Mouse (Mus musculus) kidney, embryonic 14.5 days (tissue): ENCODE results near the gene Sparcl1. TPM values are rescaled to one million over a fixed set of nuclear protein-coding genes. Genes with fewer than 3 reads are reported as not detected.

Experiments used
- ATAC-seq: fragments of 200-750 bp; cut with Nextera tagmentation; 2 replicates; pipeline ENCODE4 v1.8.0; 2017; ENCODE audit warnings: moderate number of reproducible peaks, mild to moderate bottlenecking, moderate TSS enrichment, moderate library complexity; ENCODE audit not compliant: low FRiP score, low TSS enrichment
- H3K27ac ChIP-seq: fragments of 300-500 bp; sonication (generic); 2 replicates; pipeline ENCODE4 v1.5.1; 2014; ENCODE audit warnings: low read depth, mild to moderate bottlenecking, low read length, moderate library complexity, mixed read lengths
- H3K27me3 ChIP-seq: fragments of 300-500 bp; sonication (generic); 2 replicates; pipeline ENCODE4 v1.6.1; 2014; ENCODE audit warnings: mild to moderate bottlenecking, low read length; ENCODE audit not compliant: control insufficient read depth, insufficient read depth
- H3K36me3 ChIP-seq: fragments of 300-500 bp; sonication (generic); 2 replicates; pipeline ENCODE4 v1.6.1; 2014; ENCODE audit warnings: low read length, mixed read lengths; ENCODE audit not compliant: control insufficient read depth, insufficient read depth
- H3K4me1 ChIP-seq: fragments of 300-500 bp; sonication (generic); 2 replicates; pipeline ENCODE4 v1.6.1; 2014; ENCODE audit warnings: low read length, mixed read lengths; ENCODE audit not compliant: control insufficient read depth, insufficient read depth
- H3K4me2 ChIP-seq: fragments of 300-500 bp; sonication (generic); replicated peaks from 2 replicates; pipeline ENCODE4 v1.6.1; 2014; ENCODE audit warnings: low read depth, mild to moderate bottlenecking, low read length
- H3K4me3 ChIP-seq: fragments of 300-500 bp; sonication (generic); 2 replicates; pipeline ENCODE4 v1.5.1; 2014; ENCODE audit warnings: mild to moderate bottlenecking, low read length
- H3K9ac ChIP-seq: fragments of 300-500 bp; sonication (generic); 2 replicates; pipeline ENCODE4 v1.6.1; 2014; ENCODE audit warnings: low read depth, mild to moderate bottlenecking, low read length, moderate library complexity
- H3K9me3 ChIP-seq: fragments of 300-500 bp; sonication (generic); 2 replicates; pipeline ENCODE4 v1.6.1; 2016; ENCODE audit warnings: low read length; ENCODE audit not compliant: control insufficient read depth
- WGBS: fragments of 180-500 bp; shearing (Covaris S2); extraction: QIAGEN DNeasy Blood & Tissue Kit; methylation state at CpG from one replicate; pipeline ENCODE4 v1.1.7; 2014; 5-methylcytosine and 5-hydroxymethylcytosine counted together
- polyA plus RNA-seq: library from polyadenylated mRNA; unstranded; fragments of >200 nt; fragmentation: Nextera tagmentation; extraction: Ambion mirVana; gene quantifications from 2 replicates; pipeline ENCODE4 v1.2.1, GENCODE M21; 2014

Gene Sparcl1
- polyA plus RNA-seq, 1 experiment from 2014 or later = 36.1 TPM

DNA sequence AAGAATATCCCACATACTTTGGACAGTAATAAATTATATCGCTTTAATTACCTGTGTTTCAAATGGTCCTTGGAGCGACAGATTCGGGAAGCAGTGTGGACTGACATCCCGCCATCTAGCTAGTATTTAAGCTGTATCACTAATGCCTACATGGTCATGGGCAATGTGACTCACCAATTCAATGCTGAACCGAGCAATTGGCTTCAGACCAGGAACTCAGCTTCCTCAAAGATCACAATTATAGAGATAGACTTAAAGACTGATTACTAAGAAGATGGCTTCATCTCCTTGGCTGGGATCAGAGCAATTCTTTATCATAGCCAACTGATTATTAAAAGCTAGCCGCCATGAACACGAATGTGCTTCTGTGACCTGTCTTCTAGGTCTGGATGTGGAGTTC is 36.0 kb downstream of the Sparcl1 start, which contains the start of gene Gm17660:
Gene Gm17660 (minus strand): TSS at position 101 of the 400 bp plus-strand sequence.
- H3K27me3 ChIP-seq = no peaks in the 10 kb centered on the region
- no peak within 1 kb of the TSS for H3K4me3 ChIP-seq
- H3K27ac ChIP-seq = no peak within 1 kb of the TSS
- no peaks in the 10 kb centered on the region; the same call in 1 of the 2 replicates for H3K36me3 ChIP-seq
- 0 out of 2 replicates have a peak, but pooled peaks cover 4% of the 10 kb centered on the region for H3K4me1 ChIP-seq
- no peaks in the 10 kb centered on the region for H3K9me3 ChIP-seq
- H3K9ac ChIP-seq = no peak within 1 kb of the TSS
- WGBS = 93% methylated on average over 7 of the region's 7 CpGs
- ATAC-seq = no peak
- H3K4me2 ChIP-seq = no peak within 1 kb of the TSS

DNA sequence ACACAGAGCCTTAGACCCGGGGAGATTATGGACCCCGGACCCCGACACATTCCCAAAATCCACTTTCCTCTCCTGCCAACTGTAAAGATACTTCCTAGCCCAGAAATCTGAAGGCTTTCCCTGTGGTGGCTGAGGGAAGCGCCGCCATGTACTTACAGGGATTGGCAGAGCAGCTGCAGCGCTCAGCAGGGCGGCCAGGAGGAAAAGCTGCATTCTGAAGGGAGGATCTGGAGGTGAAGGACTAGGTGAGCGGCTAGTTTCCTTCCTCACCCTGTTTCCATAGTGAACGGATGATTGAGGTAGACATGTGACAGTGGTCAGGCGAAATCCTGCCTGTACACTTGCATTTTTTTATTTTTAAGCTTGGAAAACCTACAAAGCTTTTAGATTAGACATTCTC is 37.2 kb downstream of the Sparcl1 start:
- Histone ChIP-seq H3K27me3 (no peaks in the 10 kb centered on the region), H3K27ac (no peak overlapping the region), H3K4me3 (no peak overlapping the region), H3K9me3 (no peaks in the 10 kb centered on the region), H3K4me1 (0 out of 2 replicates have a peak, but pooled peaks cover 6% of the 10 kb centered on the region), H3K36me3 (no peaks in the 10 kb centered on the region), H3K4me2 (no peak overlapping the region), H3K9ac (no peak overlapping the region)
- ATAC-seq = no peak
- 28% methylated on average over 10 of the region's 10 CpGs for whole genome bisulfite sequencing

DNA sequence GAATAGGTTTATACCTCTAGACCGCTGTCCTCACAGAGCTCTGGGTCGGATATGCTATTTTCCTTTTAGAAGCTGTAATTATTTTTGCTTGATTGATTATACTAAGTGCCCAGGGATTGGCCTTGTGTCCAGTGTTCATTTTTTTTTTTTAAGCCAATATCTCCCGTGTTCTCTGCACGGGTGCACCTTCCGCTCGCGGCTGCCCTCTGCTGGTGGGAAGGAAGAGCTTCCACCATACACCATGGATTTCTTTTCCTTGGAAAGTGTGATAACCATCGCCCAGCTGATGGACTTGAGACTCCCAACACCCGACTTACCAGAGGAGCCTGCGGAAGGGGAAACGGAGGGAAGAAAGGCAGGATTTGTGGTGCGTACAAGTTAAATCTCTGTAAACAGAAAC is 39.1 kb downstream of the Sparcl1 start:
- H3K27ac ChIP-seq = no peak overlapping the region
- no peaks in the 10 kb centered on the region for H3K36me3 ChIP-seq
- peak overlapping the region; percentile 10; the same call in 1 of the 2 replicates for H3K4me2 ChIP-seq
- ATAC-seq = peak; percentile 44; the same call in 1 of the 2 replicates
- 0 out of 2 replicates have a peak, but pooled peaks cover 6% of the 10 kb centered on the region for H3K4me1 ChIP-seq
- WGBS = 30% methylated on average over 12 of the region's 12 CpGs
- H3K9ac ChIP-seq = no peak overlapping the region
- no peaks in the 10 kb centered on the region for H3K27me3 ChIP-seq
- no peaks in the 10 kb centered on the region for H3K9me3 ChIP-seq
- no peak overlapping the region for H3K4me3 ChIP-seq

DNA sequence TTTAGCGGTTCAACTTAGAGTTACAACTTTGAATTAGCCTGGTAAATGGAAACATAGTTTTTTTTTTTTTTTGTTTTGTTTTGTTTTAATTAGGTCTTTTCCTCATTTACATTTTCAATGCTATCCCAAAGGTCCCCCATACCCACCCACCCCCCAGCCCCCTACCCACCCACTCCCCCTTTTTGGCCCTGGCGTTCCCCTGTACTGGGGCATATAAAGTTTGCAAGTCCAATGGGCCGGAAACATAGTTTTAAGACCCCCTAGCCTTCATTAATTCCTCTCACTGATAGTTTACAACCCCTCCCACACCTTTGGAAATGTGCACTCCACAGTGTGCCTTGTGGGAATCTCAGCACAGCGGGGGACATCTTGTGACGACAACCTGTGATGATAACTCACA is 39.9 kb downstream of the Sparcl1 start:
- 76% methylated on average over 5 of the region's 5 CpGs for WGBS
- no peaks in the 10 kb centered on the region for H3K36me3 ChIP-seq
- no peaks in the 10 kb centered on the region for H3K9me3 ChIP-seq
- H3K27ac ChIP-seq = no peak overlapping the region
- H3K4me1 ChIP-seq = 0 out of 2 replicates have a peak, but pooled peaks cover 6% of the 10 kb centered on the region
- H3K9ac ChIP-seq = no peak overlapping the region
- H3K4me2 ChIP-seq = no peak overlapping the region
- no peak overlapping the region for H3K4me3 ChIP-seq
- peak; percentile 88 for ATAC-seq
- no peaks in the 10 kb centered on the region for H3K27me3 ChIP-seq

DNA sequence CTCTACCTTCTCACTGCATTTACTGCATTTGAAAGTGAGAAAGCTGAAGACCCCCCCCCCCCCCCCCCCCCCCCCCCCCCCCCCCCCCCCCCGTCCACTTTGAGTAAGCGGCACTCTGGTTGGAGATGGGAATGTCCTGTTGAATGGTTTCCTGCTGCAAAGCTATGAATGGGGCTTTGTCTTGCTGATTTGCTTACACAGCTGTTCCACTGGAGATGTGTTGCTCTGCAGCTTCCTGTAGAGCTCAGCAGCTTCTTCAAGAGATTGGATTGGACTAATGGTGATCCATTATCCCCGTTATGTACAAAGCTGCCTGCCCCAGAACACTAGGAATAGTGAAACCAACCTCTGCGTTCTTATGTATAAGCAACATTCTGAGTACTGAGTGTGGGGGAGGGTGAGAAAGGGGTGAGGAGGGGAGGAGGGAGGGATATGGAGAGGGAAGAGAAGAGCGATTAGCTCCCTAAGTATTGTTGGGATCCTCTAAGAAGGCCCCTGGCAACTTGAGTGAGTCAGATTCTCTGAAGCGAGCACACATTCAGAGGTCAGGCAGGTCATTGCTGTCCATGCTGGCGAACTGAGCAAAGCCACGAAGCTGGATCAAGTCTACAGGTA is 41.2 kb downstream of the Sparcl1 start:
- Histone ChIP-seq H3K9ac (no peak overlapping the region), H3K4me1 (0 out of 2 replicates have a peak, but pooled peaks cover 6% of the 10 kb centered on the region), H3K27ac (peak overlapping the region; percentile 67; the same call in 1 of the 2 replicates), H3K9me3 (no peaks in the 10 kb centered on the region), H3K36me3 (no peaks in the 10 kb centered on the region), H3K4me2 (no peak overlapping the region), H3K27me3 (no peaks in the 10 kb centered on the region), H3K4me3 (no peak overlapping the region)
- WGBS = 17% methylated on average over 6 of the region's 8 CpGs
- ATAC-seq = peak; percentile 90

DNA sequence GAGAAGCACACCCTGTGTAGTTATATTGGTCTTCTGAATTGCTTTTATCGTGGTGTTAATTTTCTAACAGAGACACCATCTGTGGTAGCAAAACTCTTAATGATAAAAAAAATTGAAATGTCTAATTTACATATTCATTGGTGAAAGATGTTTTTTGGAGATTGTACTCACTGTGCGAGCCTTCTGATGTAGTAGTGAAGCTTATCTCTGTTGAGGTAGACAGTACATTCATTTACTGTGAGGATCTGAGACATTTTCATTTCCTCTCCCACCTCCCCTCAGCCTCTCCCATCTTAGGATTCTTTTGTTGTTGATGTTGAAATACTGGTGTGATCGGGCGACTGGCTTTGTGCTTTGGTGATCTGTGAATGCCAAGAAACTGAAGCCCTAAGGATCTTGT is 42.5 kb downstream of the Sparcl1 start:
- H3K9ac ChIP-seq = no peak overlapping the region
- H3K9me3 ChIP-seq = no peaks in the 10 kb centered on the region
- H3K36me3 ChIP-seq = no peaks in the 10 kb centered on the region
- H3K4me1 ChIP-seq = 0 out of 2 replicates have a peak, but pooled peaks cover 6% of the 10 kb centered on the region
- H3K4me3 ChIP-seq = no peak overlapping the region
- no peak for ATAC-seq
- no peaks in the 10 kb centered on the region for H3K27me3 ChIP-seq
- H3K27ac ChIP-seq = no peak overlapping the region
- WGBS = 85% methylated on average over 4 of the region's 4 CpGs
- no peak overlapping the region for H3K4me2 ChIP-seq

DNA sequence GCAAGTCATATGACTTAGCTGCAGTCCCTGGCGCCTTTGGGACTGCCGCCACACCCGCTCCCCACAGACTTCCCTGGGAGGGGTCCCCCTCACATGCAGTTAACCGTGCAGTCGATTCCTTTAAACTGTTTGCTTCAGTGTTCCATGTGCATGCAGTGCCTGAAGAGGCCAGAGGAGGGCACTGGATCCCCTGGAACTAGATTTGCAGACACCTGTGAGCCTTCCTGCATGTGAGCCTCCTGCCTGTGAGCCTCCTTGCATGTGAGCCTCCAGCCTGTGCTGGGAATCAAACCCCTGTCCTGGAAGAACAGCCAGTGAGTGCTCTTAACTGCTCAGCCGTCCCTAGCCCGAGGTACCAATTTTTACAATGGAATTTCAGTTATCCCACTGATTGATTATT is 44.8 kb downstream of the Sparcl1 start:
- Histone ChIP-seq H3K27ac (no peak overlapping the region), H3K36me3 (peaks cover 5% of the 10 kb centered on the region; the same call in 1 of the 2 replicates), H3K9me3 (no peaks in the 10 kb centered on the region), H3K27me3 (no peaks in the 10 kb centered on the region), H3K4me1 (0 out of 2 replicates have a peak, but pooled peaks cover 6% of the 10 kb centered on the region), H3K4me3 (no peak overlapping the region), H3K9ac (no peak overlapping the region), H3K4me2 (no peak overlapping the region)
- no peak for ATAC-seq
- 85% methylated on average over 7 of the region's 7 CpGs for WGBS

DNA sequence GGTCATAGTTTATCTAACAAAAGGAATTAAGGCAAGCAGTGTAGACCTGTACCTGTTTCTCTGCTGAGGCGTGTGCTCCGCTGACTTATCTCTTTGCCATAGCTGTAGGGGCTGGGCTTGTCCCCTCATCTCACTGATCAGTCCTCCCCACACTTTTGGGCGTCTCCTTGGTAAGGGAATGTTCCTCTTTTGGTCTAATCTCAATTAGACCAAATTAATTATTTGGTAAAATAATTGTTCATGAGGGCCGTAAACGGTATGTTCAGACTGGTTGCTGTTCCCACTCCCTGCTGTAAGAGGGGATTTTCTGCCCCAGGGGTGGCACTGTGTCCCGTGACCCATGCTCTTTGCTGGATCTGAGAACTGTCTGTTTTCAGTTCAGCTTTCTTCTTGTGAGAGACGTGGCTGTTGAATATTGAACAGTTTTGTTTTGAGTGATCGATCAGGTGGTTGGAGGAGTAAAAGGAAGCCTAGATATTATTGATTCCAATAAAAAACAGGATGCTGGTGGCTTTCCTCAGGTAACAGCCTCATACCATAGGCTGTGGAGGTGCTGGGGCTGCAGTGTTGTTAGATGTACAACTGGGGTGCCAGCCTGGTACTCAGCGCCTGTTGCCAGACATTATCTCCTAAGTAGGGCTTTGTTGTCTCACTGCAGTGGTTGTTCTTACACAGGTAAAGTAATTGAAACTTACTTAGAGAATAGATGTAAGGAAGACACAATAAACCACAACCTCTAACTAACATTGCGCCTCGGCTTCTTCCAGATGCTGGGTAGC is 50.6 kb downstream of the Sparcl1 start:
- 93% methylated on average over 11 of the region's 11 CpGs for WGBS
- peaks cover 6% of the 10 kb centered on the region; the same call in 1 of the 2 replicates for H3K4me1 ChIP-seq
- H3K9ac ChIP-seq = no peak overlapping the region
- H3K4me2 ChIP-seq = no peak overlapping the region
- no peaks in the 10 kb centered on the region for H3K27me3 ChIP-seq
- no peak overlapping the region for H3K4me3 ChIP-seq
- H3K9me3 ChIP-seq = no peaks in the 10 kb centered on the region
- ATAC-seq = no peak
- H3K27ac ChIP-seq = no peak overlapping the region
- peaks cover 27% of the 10 kb centered on the region for H3K36me3 ChIP-seq
